Mouse (Mus musculus) stomach, postnatal 0 days (tissue): ENCODE data around the gene Scn3b.
A peak's percentile ranks its signal among the peaks of the same experiment; 100 is the strongest.

ENCODE experiments used
- CTCF ChIP-seq: IDR thresholded peaks from 2 replicates; pipeline ENCODE4 v1.5.1; 2016; ENCODE audit warnings: antibody characterized with exemption, low read depth, mild to moderate bottlenecking, moderate library complexity
- EP300 ChIP-seq: optimal IDR thresholded peaks from 2 replicates; pipeline ENCODE3; 2016; ENCODE audit warnings: antibody characterized with exemption

DNA sequence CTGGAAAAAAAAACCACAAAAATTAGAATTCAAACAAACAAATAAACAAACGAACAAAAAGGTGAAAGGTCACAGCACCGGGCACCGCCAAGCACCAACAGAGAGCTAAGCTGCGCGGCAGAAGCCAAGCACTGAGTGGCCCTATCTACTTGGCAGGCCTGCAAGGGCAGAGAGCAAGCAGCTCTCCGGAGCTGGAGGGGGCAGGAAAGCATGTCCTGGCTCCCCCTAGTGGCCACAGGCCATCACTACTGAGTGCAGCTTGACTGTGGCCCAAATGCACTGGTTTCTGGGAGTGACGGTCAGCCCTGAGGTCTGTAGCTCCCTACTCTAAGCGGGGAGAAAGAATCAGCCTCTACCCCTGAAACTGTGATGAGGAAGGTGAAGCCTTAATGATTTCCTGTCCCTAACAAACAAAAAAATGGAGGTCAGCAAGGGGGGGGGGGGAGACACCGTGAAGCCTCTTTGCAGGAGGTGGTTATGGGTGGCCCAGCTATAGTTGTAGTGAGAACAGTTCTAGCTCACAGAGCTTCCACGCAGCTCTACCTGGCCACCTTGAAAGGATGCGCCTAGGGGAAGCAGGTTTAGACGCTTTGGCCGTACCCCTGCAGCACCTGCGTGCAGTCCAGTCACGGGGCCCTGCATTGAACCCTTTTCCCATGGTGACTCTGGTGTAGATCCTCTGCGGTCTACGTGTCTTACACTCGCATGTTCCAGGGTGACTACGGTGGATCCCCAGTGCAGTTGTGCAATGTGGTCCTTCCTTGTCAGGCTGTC, 61.8 kb downstream of the Scn3b start:
- peak; percentile 98 for TF ChIP-seq CTCF
- no peak for TF ChIP-seq EP300
